8 mouse cellular contexts compared by ENCODE assay signal in the genomic region with DNA sequence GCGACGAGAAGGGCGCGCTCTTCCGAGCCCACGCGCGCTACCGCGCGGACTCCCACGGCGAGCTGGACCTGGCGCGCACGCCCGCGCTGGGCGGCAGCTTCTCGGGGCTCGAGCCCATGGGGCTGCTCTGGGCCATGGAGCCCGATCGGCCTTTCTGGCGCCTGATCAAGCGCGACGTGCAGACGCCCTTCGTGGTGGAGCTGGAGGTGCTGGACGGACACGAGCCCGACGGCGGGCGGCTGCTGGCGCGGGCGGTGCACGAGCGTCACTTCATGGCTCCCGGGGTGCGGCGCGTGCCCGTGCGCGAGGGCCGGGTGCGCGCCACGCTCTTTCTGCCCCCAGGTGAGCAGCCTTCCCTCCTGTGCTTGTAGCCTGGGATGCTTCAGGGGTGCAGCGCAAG. TPM values are rescaled to one million over a fixed set of nuclear protein-coding genes. Genes with fewer than 3 reads are reported as not detected.
DNase-seq lines count a peak whose midpoint lies in the region; ATAC-seq and TF ChIP-seq lines count a peak whose summit lies in the region.
"Not testable (repeated sequence)": the region's sequence is repeated elsewhere in the genome, so short reads cannot be mapped to it uniquely, and the experiment has no call there.
"Had no signal": no experiment of that assay in that cellular context is flagged by ENCODE, and none has a peak within 500 bp of the region (broad histone marks: within the 10 kb centered on the region; RNA-seq: fewer than 3 reads in every experiment).

No protein-coding gene starts in this region.

- not testable (repeated sequence) for TF ChIP-seq CTCF in kidney, postnatal 0 days (IDR thresholded peaks at IDR 0.05; ENCODE audit: low read depth)

- 2% methylated on average over 39 of the region's 52 CpGs for WGBS in kidney, postnatal 0 days
- 2% methylated on average over 34 of the region's 52 CpGs for WGBS in limb, embryonic 14.5 days
- WGBS in midbrain, embryonic 12.5 days: 2% methylated on average over 47 of the region's 52 CpGs

- H3K27ac ChIP-seq in kidney, postnatal 0 days; limb, embryonic 14.5 days (replicated peaks; ENCODE audit: low read depth, low read length); midbrain, embryonic 12.5 days (replicated peaks): not testable (repeated sequence)

- peak; percentile 35; the same call in 1 of the 2 replicates for ATAC-seq in frontal cortex, adult (ENCODE audit: low TSS enrichment)
- ATAC-seq in kidney, postnatal 0 days (replicated peaks; ENCODE audit: low FRiP score, low read depth): 0 out of 2 replicates have a peak, but pooled peaks have one; percentile 13
- ATAC-seq in limb, embryonic 14.5 days (ENCODE audit: low FRiP score, low read depth); midbrain, embryonic 12.5 days (ENCODE audit: low FRiP score, low read depth): not testable (repeated sequence)

- 0 out of 2 replicates have a peak overlapping the region, but pooled peaks have one; percentile 27 for H3K9ac ChIP-seq in kidney, postnatal 0 days (ENCODE audit: low read depth, low read length)
- H3K9ac ChIP-seq in limb, embryonic 14.5 days (ENCODE audit: low read depth, low read length, severe bottlenecking): peak overlapping the region; percentile 21; the same call in 1 of the 2 replicates
- peak overlapping the region; percentile 24; the same call in 1 of the 2 replicates for H3K9ac ChIP-seq in midbrain, embryonic 12.5 days (replicated peaks)

- H3K36me3 ChIP-seq in kidney, postnatal 0 days (ENCODE audit: insufficient read depth, low read length); limb, embryonic 14.5 days (ENCODE audit: control insufficient read depth, insufficient read depth, low read length); midbrain, embryonic 12.5 days: not testable (repeated sequence)

- peak overlapping the region; percentile 29 for H3K4me3 ChIP-seq in kidney, postnatal 0 days (replicated peaks; ENCODE audit: low read depth, low read length)
- peak overlapping the region; percentile 39 for H3K4me3 ChIP-seq in limb, embryonic 14.5 days (replicated peaks; ENCODE audit: low read length)
- peak overlapping the region; percentile 40 for H3K4me3 ChIP-seq in midbrain, embryonic 12.5 days

- peak; percentile 34 for DNase-seq in cerebellum, adult 9-10 months
- peak; percentile 27 to 58 for DNase-seq in heart, postnatal 14 days
- not testable (repeated sequence) for DNase-seq in kidney, postnatal 0 days (ENCODE audit: low spot score); limb, embryonic 14.5 days (ENCODE audit: low spot score)
- peak; percentile 36 to 68 for DNase-seq in spleen, postnatal 4 days (ENCODE audit: low spot score in 2 of 2)

- intact Hi-C loops in heart, postnatal 14 days (cut with DNase I): loop anchor here (10.0 kb wide), 1 partner anchor 235 kb away; no protein-coding TSS in a partner anchor

- not testable (repeated sequence) for H3K9me3 ChIP-seq in kidney, postnatal 0 days (replicated peaks; ENCODE audit: low read length); limb, embryonic 14.5 days (ENCODE audit: control insufficient read depth, low read length); midbrain, embryonic 12.5 days

- H3K27me3 ChIP-seq in kidney, postnatal 0 days (ENCODE audit: insufficient read depth, low read length): not testable (repeated sequence)
- H3K27me3 ChIP-seq in limb, embryonic 14.5 days (ENCODE audit: control insufficient read depth, insufficient read depth, low read length): peaks cover 22% of the 10 kb centered on the region; the same call in 1 of the 2 replicates
- H3K27me3 ChIP-seq in midbrain, embryonic 12.5 days: peaks cover 34% of the 10 kb centered on the region

- not testable (repeated sequence) for H3K4me1 ChIP-seq in kidney, postnatal 0 days (replicated peaks; ENCODE audit: insufficient read depth, low read length); limb, embryonic 14.5 days (ENCODE audit: control insufficient read depth, insufficient read depth, low read length); midbrain, embryonic 12.5 days

- not testable (repeated sequence) for TF ChIP-seq POLR2A in limb, embryonic 14.5 days (IDR thresholded peaks at IDR 0.05; ENCODE audit: borderline replicate concordance, extremely low read depth, insufficient read depth, insufficient read length)

- H3K4me2 ChIP-seq in kidney, postnatal 0 days (ENCODE audit: low read length): peak overlapping the region; percentile 52
- peak overlapping the region; percentile 57 for H3K4me2 ChIP-seq in limb, embryonic 14.5 days (replicated peaks; ENCODE audit: low read depth, low read length, severe bottlenecking)
- peak overlapping the region; percentile 58 for H3K4me2 ChIP-seq in midbrain, embryonic 12.5 days (replicated peaks)

RNA-seq across cellular contexts. Expression of a gene that starts 0.5 kb away (rescaled TPM):
- total RNA-seq in heart, postnatal 14 days (2021): under 1 TPM in 1 of 2 experiments, not detected in 1; 0.24 TPM
- not detected in 2 replicates for polyA plus RNA-seq in kidney, postnatal 0 days (2015; fragmentation: Nextera tagmentation; extraction: Ambion mirVana)
- polyA plus RNA-seq in limb, embryonic 14.5 days (2012; rRNA removed): 0.10 and 0.13 TPM in 2 replicates
- polyA plus RNA-seq in limb, embryonic 14.5 days (2014; fragmentation: Nextera tagmentation; extraction: Ambion mirVana): not detected in 2 replicates
- not detected in 2 replicates for polyA plus RNA-seq in midbrain, embryonic 12.5 days (2016; fragmentation: Nextera tagmentation; extraction: Ambion mirVana)

RNA-seq across cellular contexts. Expression of a gene that starts 17.6 kb away (rescaled TPM):
- 1 to 10 TPM; 2.1 to 2.8 TPM for total RNA-seq in heart, postnatal 14 days (2021)
- 9.3 and 9.5 TPM in 2 replicates for polyA plus RNA-seq in kidney, postnatal 0 days (2015; fragmentation: Nextera tagmentation; extraction: Ambion mirVana)
- polyA plus RNA-seq in limb, embryonic 14.5 days (2012; rRNA removed): 0.01 and 0.04 TPM in 2 replicates
- polyA plus RNA-seq in limb, embryonic 14.5 days (2014; fragmentation: Nextera tagmentation; extraction: Ambion mirVana): not detected in 2 replicates
- 0.58 and 0.61 TPM in 2 replicates for polyA plus RNA-seq in midbrain, embryonic 12.5 days (2016; fragmentation: Nextera tagmentation; extraction: Ambion mirVana)

RNA-seq across cellular contexts. Expression of a gene that starts 30.8 kb away (rescaled TPM):
- total RNA-seq in heart, postnatal 14 days (2021): not detected
- polyA plus RNA-seq in kidney, postnatal 0 days (2015; fragmentation: Nextera tagmentation; extraction: Ambion mirVana): not detected in 2 replicates
- not detected in 2 replicates for polyA plus RNA-seq in limb, embryonic 14.5 days (2012; rRNA removed)
- polyA plus RNA-seq in limb, embryonic 14.5 days (2014; fragmentation: Nextera tagmentation; extraction: Ambion mirVana): not detected in 2 replicates
- not detected in 2 replicates for polyA plus RNA-seq in midbrain, embryonic 12.5 days (2016; fragmentation: Nextera tagmentation; extraction: Ambion mirVana)
- total RNA-seq: left cerebral cortex, postnatal 10 days had no signal

RNA-seq across cellular contexts. Expression of a gene that starts 30.9 kb away (rescaled TPM):
- 1 to 10 TPM; 2.4 to 3.1 TPM for total RNA-seq in heart, postnatal 14 days (2021)
- polyA plus RNA-seq in kidney, postnatal 0 days (2015; fragmentation: Nextera tagmentation; extraction: Ambion mirVana): 1.9 and 2.0 TPM in 2 replicates
- polyA plus RNA-seq in limb, embryonic 14.5 days (2012; rRNA removed): 4.0 and 4.4 TPM in 2 replicates
- 1.4 and 2.2 TPM in 2 replicates for polyA plus RNA-seq in limb, embryonic 14.5 days (2014; fragmentation: Nextera tagmentation; extraction: Ambion mirVana)
- 0.88 and 1.1 TPM in 2 replicates for polyA plus RNA-seq in midbrain, embryonic 12.5 days (2016; fragmentation: Nextera tagmentation; extraction: Ambion mirVana)

RNA-seq across cellular contexts. Expression of a gene that starts 31.4 kb away (rescaled TPM):
- 1 to 10 TPM in 1 of 2 experiments, under 1 TPM in 1; 0.85 to 1.2 TPM for total RNA-seq in heart, postnatal 14 days (2021)
- polyA plus RNA-seq in kidney, postnatal 0 days (2015; fragmentation: Nextera tagmentation; extraction: Ambion mirVana): 17.5 and 20.7 TPM in 2 replicates
- polyA plus RNA-seq in limb, embryonic 14.5 days (2012; rRNA removed): 0.23 TPM in 2 replicates
- 0.11 and 0.41 TPM in 2 replicates for polyA plus RNA-seq in limb, embryonic 14.5 days (2014; fragmentation: Nextera tagmentation; extraction: Ambion mirVana)
- polyA plus RNA-seq in midbrain, embryonic 12.5 days (2016; fragmentation: Nextera tagmentation; extraction: Ambion mirVana): 0.18 and 0.67 TPM in 2 replicates
